Mouse (Mus musculus) forebrain, embryonic 10.5 days (tissue): ENCODE results near the gene Psmb10. TPM values are rescaled to one million over a fixed set of nuclear protein-coding genes. Genes with fewer than 3 reads are reported as not detected.
A peak's percentile ranks its signal among the peaks of the same experiment; 100 is the strongest.
"Not testable (repeated sequence)": the region's sequence is repeated elsewhere in the genome, so short reads cannot be mapped to it uniquely, and the experiment has no call there.

Experiments used
- DNase-seq: peaks from one replicate; pipeline ENCODE4 v3.0.0-alpha.2; 2017; ENCODE audit warnings: low spot score; ENCODE audit errors: extremely low spot score
- H3K27ac ChIP-seq: fragments of 300-500 bp; sonication (generic); 2 replicates; pipeline ENCODE4 v1.5.1; 2016; ENCODE audit warnings: mild to moderate bottlenecking
- H3K27me3 ChIP-seq: fragments of 300-500 bp; sonication (generic); 2 replicates; pipeline ENCODE4 v1.6.1; 2016; ENCODE audit warnings: mild to moderate bottlenecking; ENCODE audit not compliant: poor library complexity, severe bottlenecking
- H3K36me3 ChIP-seq: fragments of 300-500 bp; sonication (generic); replicated peaks from 2 replicates; pipeline ENCODE4 v1.6.1; 2016; ENCODE audit warnings: mild to moderate bottlenecking, moderate library complexity
- H3K4me1 ChIP-seq: fragments of 300-500 bp; sonication (generic); 2 replicates; pipeline ENCODE4 v1.6.1; 2016
- H3K4me3 ChIP-seq: fragments of 300-500 bp; sonication (generic); 2 replicates; pipeline ENCODE4 v1.5.1; 2016; ENCODE audit warnings: mild to moderate bottlenecking, moderate library complexity
- H3K9me3 ChIP-seq: fragments of 300-500 bp; sonication (generic); 2 replicates; pipeline ENCODE4 v1.6.1; 2016; ENCODE audit warnings: mild to moderate bottlenecking, moderate library complexity
- WGBS: fragments of 180-500 bp; shearing (Covaris S2); methylation state at CpG from one replicate; pipeline ENCODE4 v1.1.7; 2016; 5-methylcytosine and 5-hydroxymethylcytosine counted together
- polyA plus RNA-seq: library from polyadenylated mRNA; unstranded; fragments of >200 nt; fragmentation: Nextera tagmentation; extraction: Ambion mirVana; gene quantifications from 2 replicates; pipeline ENCODE4 v1.2.1, GENCODE M21; 2016

Gene Psmb10
- polyA plus RNA-seq: 28.9 and 31.5 TPM in 2 replicates

- H3K9me3 ChIP-seq: no peaks in the 10 kb centered on the region
- H3K36me3 ChIP-seq: peaks cover 17% of the 10 kb centered on the region
- WGBS: 46% methylated on average over 4 of the region's 4 CpGs
- peak within 1 kb of the TSS; percentile 90 for H3K27ac ChIP-seq
- no peak for DNase-seq
- peak within 1 kb of the TSS; percentile 85 for H3K4me3 ChIP-seq
- H3K4me1 ChIP-seq: peaks cover 27% of the 10 kb centered on the region
- H3K27me3 ChIP-seq: no peaks in the 10 kb centered on the region
Observed at GRCm38 (mm10) chr8:105938306-105938669, at the start of gene Psmb10. Psmb10 (minus strand) TSS chr8:105938444.

GRCm38 (mm10) chr8:105983406-105983805 is 45.2 kb upstream of the Psmb10 start:
- H3K27me3 ChIP-seq, DNase-seq, H3K27ac ChIP-seq, H3K36me3 ChIP-seq, H3K9me3 ChIP-seq, H3K4me3 ChIP-seq, H3K4me1 ChIP-seq: not testable (repeated sequence)
- WGBS: 88% methylated on average over 11 of the region's 11 CpGs

- Histone ChIP-seq H3K4me1 (no peaks in the 10 kb centered on the region), H3K9me3 (0 out of 2 replicates have a peak, but pooled peaks cover 5% of the 10 kb centered on the region), H3K4me3 (no peak overlapping the region), H3K27me3 (no peaks in the 10 kb centered on the region), H3K27ac (no peak overlapping the region), H3K36me3 (no peaks in the 10 kb centered on the region)
- 79% methylated on average over 1 of the region's 1 CpGs for WGBS
- no peak for DNase-seq
Observed at GRCm38 (mm10) chr8:105981146-105981545, 42.9 kb upstream of the Psmb10 start.

- no peaks in the 10 kb centered on the region for H3K27me3 ChIP-seq
- 0 out of 2 replicates have a peak, but pooled peaks cover 5% of the 10 kb centered on the region for H3K9me3 ChIP-seq
- no peak within 1 kb of the TSS for H3K4me3 ChIP-seq
- DNase-seq: no peak
- H3K27ac ChIP-seq: no peak within 1 kb of the TSS
- no peaks in the 10 kb centered on the region for H3K4me1 ChIP-seq
- WGBS: 88% methylated on average over 15 of the region's 15 CpGs
- no peaks in the 10 kb centered on the region for H3K36me3 ChIP-seq
Observed at GRCm38 (mm10) chr8:105979325-105979724, 41.1 kb upstream of the Psmb10 start, which contains the start of gene Dpep3. Dpep3 (minus strand) TSS chr8:105979429.

GRCm38 (mm10) chr8:105975363-105975762 is 37.1 kb upstream of the Psmb10 start:
- H3K4me3 ChIP-seq: no peak overlapping the region
- no peaks in the 10 kb centered on the region for H3K4me1 ChIP-seq
- 68% methylated on average over 7 of the region's 7 CpGs for WGBS
- no peak overlapping the region for H3K27ac ChIP-seq
- no peaks in the 10 kb centered on the region for H3K36me3 ChIP-seq
- no peak for DNase-seq
- no peaks in the 10 kb centered on the region for H3K27me3 ChIP-seq
- H3K9me3 ChIP-seq: 0 out of 2 replicates have a peak, but pooled peaks cover 5% of the 10 kb centered on the region

GRCm38 (mm10) chr8:105971019-105971720 is 32.9 kb upstream of the Psmb10 start:
- 78% methylated on average over 8 of the region's 8 CpGs for WGBS
- H3K36me3 ChIP-seq: no peaks in the 10 kb centered on the region
- H3K27me3 ChIP-seq: peaks cover 25% of the 10 kb centered on the region
- H3K4me1 ChIP-seq: peaks cover 12% of the 10 kb centered on the region
- no peaks in the 10 kb centered on the region for H3K9me3 ChIP-seq
- no peak overlapping the region for H3K4me3 ChIP-seq
- no peak overlapping the region for H3K27ac ChIP-seq
- DNase-seq: no peak

GRCm38 (mm10) chr8:105969367-105969766 is 31.1 kb upstream of the Psmb10 start:
- DNase-seq: no peak
- H3K4me1 ChIP-seq: peaks cover 30% of the 10 kb centered on the region
- no peaks in the 10 kb centered on the region for H3K36me3 ChIP-seq
- no peaks in the 10 kb centered on the region for H3K9me3 ChIP-seq
- H3K27ac ChIP-seq: no peak overlapping the region
- peaks cover 43% of the 10 kb centered on the region for H3K27me3 ChIP-seq
- H3K4me3 ChIP-seq: no peak overlapping the region
- 76% methylated on average over 1 of the region's 1 CpGs for WGBS

- no peaks in the 10 kb centered on the region for H3K9me3 ChIP-seq
- 8% methylated on average over 19 of the region's 19 CpGs for WGBS
- DNase-seq: peak; percentile 60
- peak overlapping the region; percentile 48; the same call in 1 of the 2 replicates for H3K27ac ChIP-seq
- peaks cover 36% of the 10 kb centered on the region for H3K4me1 ChIP-seq
- peak overlapping the region; percentile 70 for H3K4me3 ChIP-seq
- peaks cover 50% of the 10 kb centered on the region for H3K27me3 ChIP-seq
- H3K36me3 ChIP-seq: no peaks in the 10 kb centered on the region
Observed at GRCm38 (mm10) chr8:105966692-105967311, 28.6 kb upstream of the Psmb10 start.

GRCm38 (mm10) chr8:105965905-105966341 is 27.7 kb upstream of the Psmb10 start, which contains the start of gene Slc12a4:
Slc12a4 (minus strand) TSS chr8:105966097.
- WGBS: under 1% methylated on average over 47 of the region's 47 CpGs
- H3K27me3 ChIP-seq: peaks cover 50% of the 10 kb centered on the region
- H3K27ac ChIP-seq: peak within 1 kb of the TSS; percentile 84

GRCm38 (mm10) chr8:105965266-105965904 is 27.1 kb upstream of the Psmb10 start:
- H3K36me3 ChIP-seq: no peaks in the 10 kb centered on the region
- peaks cover 39% of the 10 kb centered on the region for H3K4me1 ChIP-seq
- WGBS: 4% methylated on average over 40 of the region's 40 CpGs
- H3K4me3 ChIP-seq: peak overlapping the region; percentile 70
- DNase-seq: peak; percentile 32
- H3K27ac ChIP-seq: peak overlapping the region; percentile 84
- H3K9me3 ChIP-seq: no peaks in the 10 kb centered on the region
- H3K27me3 ChIP-seq: peaks cover 50% of the 10 kb centered on the region

More at GRCm38 (mm10) chr8:105965905-105966341, 27.7 kb upstream of the Psmb10 start, which contains the start of gene Slc12a4:
- peaks cover 39% of the 10 kb centered on the region for H3K4me1 ChIP-seq
- H3K36me3 ChIP-seq: no peaks in the 10 kb centered on the region
- no peaks in the 10 kb centered on the region for H3K9me3 ChIP-seq
- H3K4me3 ChIP-seq: peak within 1 kb of the TSS; percentile 70
- DNase-seq: peak; percentile 68

GRCm38 (mm10) chr8:105964506-105965265 is 26.4 kb upstream of the Psmb10 start:
- DNase-seq: no peak
- peaks cover 50% of the 10 kb centered on the region for H3K27me3 ChIP-seq
- H3K9me3 ChIP-seq: no peaks in the 10 kb centered on the region
- 75% methylated on average over 12 of the region's 12 CpGs for WGBS
- peaks cover 2% of the 10 kb centered on the region; the same call in 1 of the 2 replicates for H3K36me3 ChIP-seq
- 0 out of 2 replicates have a peak overlapping the region, but pooled peaks have one; percentile 84 for H3K27ac ChIP-seq
- H3K4me3 ChIP-seq: peak overlapping the region; percentile 70
- H3K4me1 ChIP-seq: peaks cover 39% of the 10 kb centered on the region

GRCm38 (mm10) chr8:105961536-105961935 is 23.3 kb upstream of the Psmb10 start:
- WGBS: 89% methylated on average over 10 of the region's 10 CpGs
- H3K4me1 ChIP-seq: peaks cover 31% of the 10 kb centered on the region
- H3K9me3 ChIP-seq: no peaks in the 10 kb centered on the region

More at GRCm38 (mm10) chr8:105961536-105961935, 23.3 kb upstream of the Psmb10 start:
- Histone ChIP-seq H3K27ac (no peak overlapping the region), H3K4me3 (no peak overlapping the region), H3K36me3 (peaks cover 10% of the 10 kb centered on the region), H3K27me3 (peaks cover 29% of the 10 kb centered on the region)
- DNase-seq: no peak
